Mouse (Mus musculus) adrenal gland, postnatal 25 days (tissue): ENCODE measurements around the gene Dhx8. TPM values are rescaled to one million over a fixed set of nuclear protein-coding genes. Genes with fewer than 3 reads are reported as not detected.

ENCODE experiments used
- DNase-seq: peaks from one replicate; pipeline ENCODE4 v3.0.0; 2021; ENCODE audit warnings: mixed read lengths
- total RNA-seq: library from RNA; stranded (reverse); gene quantifications from 2 replicates; pipeline ENCODE4 v1.2.3, GENCODE M21; 2021

The Dhx8 gene
- total RNA-seq, 1 experiment from 2014 or later: 28.0 TPM

DNA sequence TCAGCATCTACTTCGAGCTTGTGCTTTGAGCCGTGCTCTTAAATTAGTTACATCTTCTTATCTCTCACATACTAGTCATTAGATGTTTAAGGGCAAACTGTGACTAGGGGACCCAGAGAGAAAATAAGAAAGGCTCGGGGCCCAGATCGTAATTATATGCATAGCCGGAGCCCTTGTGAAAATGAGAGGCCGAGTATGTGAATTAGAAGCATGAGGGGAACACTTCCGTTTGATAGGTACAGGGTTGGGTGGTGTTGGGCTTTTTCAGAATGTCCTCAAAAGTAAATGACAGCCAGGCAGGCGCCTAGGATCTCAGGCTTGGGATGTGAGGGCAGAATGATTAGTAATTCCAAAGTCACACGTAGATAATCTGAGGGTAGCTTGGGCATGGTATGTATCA is 877 bp downstream of the Dhx8 start:
- DNase-seq: no peak

- DNase-seq: peak; percentile 23
Measured at GRCm38 (mm10) chr11:101756616-101757015, 23.9 kb downstream of the Dhx8 start.

DNA sequence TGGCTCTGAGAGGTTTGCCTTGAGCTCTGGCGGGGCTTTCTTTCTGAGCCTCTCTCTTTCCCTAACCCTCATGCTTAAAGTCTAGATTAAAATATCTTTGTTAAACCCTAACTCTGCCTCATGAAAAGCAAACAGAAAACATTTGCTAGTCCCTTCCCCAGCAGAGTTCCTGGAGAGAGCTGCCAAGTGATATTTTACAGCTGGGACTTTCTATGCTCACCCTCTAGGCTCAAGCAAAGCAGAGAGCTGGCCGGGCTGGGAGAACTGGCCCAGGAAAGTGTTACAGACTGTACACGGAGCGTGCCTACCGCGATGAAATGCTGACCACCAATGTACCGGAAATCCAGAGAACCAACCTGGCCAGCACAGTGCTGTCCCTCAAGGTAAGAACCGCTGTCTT is 24.6 kb downstream of the Dhx8 start:
- DNase-seq: no peak

DNA sequence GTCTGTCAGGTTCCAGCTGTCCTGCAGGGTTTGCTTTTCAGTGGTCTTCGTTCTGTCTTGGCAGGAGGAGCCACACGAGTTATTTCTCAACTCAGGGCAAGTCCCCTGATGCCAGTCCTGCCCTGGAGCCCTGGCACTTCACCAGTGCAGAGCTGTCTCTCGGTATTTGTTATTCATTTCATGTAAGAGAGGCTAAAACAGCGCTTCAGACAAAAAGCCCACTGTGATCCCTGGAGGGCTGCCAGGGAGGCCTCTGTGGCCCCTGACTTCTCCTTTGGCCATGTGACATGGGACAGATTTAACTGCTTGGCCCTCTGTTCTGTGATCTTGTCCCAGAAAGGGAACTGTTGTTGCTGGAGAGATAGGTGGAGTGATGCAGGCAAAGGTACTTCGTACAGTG is 25.7 kb downstream of the Dhx8 start:
- peak; percentile 7 for DNase-seq

DNA sequence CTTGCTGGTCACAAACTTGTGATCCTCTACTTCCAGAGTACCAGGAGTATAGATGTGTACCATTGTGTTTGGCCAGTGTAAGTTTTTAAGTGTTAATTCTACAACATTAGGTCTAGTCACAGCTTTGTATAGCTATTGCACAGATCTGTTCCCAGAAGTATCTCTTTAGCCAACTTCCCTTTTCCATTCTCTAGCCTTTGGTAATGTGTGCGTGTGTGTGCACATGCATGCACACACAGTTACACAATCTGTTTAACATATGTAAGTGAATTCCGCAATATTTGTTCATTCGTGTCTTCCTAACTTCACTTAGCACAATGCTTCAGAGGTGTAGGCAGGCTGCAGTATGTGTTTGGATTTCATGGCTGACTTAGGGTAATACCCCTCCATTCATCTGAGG is 26.8 kb downstream of the Dhx8 start:
- DNase-seq: no peak

DNA sequence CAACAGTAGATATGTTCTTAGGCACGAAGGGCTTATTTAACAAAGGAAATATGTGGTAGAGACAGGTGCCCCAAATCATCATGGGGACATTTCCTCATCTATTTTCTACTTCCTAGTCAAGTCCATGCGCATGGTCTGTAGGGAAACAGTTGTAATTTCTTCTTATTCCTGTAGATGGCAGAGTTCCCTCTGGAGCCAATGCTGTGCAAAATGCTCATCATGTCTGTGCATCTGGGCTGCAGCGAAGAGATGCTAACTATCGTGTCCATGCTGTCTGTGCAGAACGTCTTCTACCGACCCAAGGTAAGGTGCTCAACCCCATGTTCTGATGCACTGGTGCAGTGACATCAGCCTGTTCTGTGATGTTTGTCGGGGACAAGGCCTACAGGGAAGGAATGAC is 31.0 kb downstream of the Dhx8 start:
- DNase-seq: no peak

GRCm38 (mm10) chr11:101764546-101764945 is 31.8 kb downstream of the Dhx8 start:
- no peak for DNase-seq

DNA sequence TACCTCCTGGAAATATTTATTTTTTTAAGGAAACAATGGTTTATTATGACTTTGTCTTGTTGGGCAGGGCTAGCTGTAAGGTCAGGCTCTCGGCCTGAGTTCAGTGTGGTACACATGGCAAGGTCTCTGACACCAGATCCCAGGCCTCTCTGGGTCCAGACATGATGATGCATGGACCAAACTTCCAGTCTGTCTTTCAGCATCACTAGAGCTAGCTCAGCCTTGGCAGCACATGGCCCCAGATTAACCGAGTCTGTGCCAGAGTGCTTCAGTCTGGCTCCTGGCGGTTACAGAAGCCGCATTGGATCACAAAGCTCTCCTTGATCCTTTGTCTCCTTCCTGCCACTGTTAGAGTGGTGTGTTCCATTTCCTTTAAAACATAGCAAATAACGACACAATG is 34.6 kb downstream of the Dhx8 start:
- no peak for DNase-seq

- no peak for DNase-seq
Measured at GRCm38 (mm10) chr11:101768721-101769120, 36.0 kb downstream of the Dhx8 start.

DNA sequence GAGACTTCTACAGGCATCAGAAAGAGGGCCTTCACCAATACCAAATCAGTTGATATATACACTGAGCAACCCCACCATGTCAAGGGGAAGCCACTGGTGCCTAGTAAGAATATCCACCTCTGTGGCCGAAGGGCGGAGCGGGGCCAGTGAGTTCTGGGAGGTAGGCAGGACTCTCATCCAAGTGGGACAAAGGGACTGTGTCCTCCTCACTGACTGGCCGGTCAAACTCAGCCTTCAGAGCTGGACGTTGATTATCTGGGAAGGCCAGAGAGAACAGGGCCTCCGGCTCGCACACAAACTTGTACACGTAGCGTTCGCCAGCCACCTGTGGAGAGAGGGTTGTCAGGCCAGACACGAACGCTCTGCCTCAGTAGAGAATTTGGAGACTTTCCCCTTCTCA is 37.5 kb downstream of the Dhx8 start:
- DNase-seq: no peak

DNA sequence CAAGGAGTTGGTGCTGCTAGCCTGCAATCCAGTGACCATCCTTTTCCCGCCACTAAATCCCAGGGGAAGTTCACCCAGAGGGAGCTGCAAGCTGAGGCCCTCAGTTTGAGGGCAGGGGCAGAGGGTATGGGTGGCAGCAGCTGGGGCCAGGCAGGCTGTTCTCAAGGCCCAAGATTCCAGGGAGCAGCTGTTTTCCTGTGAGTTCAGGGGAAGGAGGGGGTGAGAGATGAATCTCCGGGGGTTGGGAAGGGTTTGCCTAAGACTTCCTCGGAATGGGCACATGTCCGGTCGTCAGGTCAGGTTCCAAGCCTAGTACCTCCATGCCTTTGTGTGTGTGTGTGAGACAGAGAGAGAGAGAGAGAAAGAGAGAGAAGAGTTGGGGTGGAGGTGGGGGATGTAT is 39.3 kb downstream of the Dhx8 start:
- no peak for DNase-seq

- peak; percentile 47 for DNase-seq
Measured at GRCm38 (mm10) chr11:101772449-101772848, 39.7 kb downstream of the Dhx8 start.

GRCm38 (mm10) chr11:101776846-101777245 is 44.1 kb downstream of the Dhx8 start:
- no peak for DNase-seq

DNA sequence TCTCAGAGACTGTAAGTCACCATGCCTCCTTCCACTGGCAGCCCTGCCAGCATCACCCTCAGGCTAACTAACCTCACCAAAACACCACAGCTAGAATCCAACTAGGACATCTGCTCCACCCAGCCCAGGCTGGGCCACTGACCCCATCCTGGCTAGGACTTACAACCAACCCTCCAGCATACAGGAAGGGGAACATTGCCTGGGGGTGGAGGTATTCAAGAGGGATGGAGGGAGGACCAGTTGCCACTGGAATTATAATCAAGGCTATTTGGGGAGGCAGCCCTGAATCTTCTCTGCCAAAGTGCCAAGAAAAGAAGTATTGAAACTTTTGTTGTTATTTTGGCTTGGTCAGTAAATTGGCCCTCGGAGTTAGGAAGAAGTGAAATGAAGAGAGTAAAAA is 50.4 kb downstream of the Dhx8 start:
- DNase-seq: no peak

- DNase-seq: no peak
Measured at GRCm38 (mm10) chr11:101783584-101783983, 50.9 kb downstream of the Dhx8 start.

- no peak for DNase-seq
Measured at GRCm38 (mm10) chr11:101784072-101784471, 51.4 kb downstream of the Dhx8 start.

DNA sequence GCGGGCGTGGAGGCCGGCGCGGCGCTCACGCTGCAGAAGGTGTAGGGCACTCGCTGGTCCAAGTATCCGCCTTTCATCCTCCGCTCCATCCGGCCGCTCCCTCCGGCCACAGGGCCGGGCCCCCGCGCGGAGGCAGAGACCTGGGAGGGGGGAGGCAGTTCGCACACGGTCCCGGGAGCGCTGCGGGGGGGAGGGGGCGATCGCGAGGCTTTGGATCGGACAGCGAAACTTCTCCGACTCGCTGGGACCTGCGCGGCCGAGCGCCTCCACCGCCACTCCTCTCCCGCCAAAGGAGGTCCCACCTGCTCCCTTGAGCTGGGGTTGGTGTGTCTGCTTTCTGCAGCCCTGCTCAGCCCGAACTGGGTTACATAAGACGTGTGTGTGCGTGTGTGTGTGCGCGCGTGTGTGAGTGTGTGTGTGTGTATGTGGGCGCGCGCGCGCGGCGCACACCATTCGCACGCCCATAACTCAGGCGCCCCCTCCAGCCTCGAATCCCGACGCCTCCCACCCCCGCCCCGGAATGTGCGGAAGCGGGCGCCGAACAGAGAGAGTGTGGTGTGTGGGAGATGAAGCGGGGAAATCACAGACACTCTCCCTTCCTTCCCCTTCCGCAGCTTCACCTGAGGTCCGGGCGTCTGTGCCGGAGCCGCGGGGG is 51.9 kb downstream of the Dhx8 start:
- peak; percentile 27 for DNase-seq

- DNase-seq: peak; percentile 88
Measured at GRCm38 (mm10) chr11:101785143-101785851, 52.6 kb downstream of the Dhx8 start, which contains the start of gene Etv4. TSS of gene Etv4 (minus strand) at chr11:101785371.

GRCm38 (mm10) chr11:101785852-101786205 is 53.1 kb downstream of the Dhx8 start:
- no peak for DNase-seq

DNA sequence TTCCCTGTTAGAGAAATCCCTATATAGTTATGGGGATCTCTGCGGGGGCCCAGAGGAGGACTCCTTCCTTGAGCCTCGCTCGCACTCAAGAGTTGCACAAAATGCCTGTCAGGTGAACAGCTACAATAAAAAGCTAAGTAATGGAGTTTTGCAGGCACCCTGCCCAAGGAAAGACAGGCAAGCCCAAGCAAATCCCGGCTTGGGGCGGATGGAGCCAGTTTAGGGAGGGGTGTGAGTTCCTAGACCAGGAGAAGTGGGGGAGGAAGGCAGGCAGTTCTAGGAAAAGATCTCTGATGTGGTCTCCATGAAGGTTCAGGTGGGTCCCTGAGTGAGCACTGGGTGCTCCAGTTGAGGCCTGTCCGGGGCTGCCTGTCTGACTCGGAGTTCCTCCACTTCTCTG is 53.9 kb downstream of the Dhx8 start:
- DNase-seq: no peak

GRCm38 (mm10) chr11:101787432-101787831 is 54.7 kb downstream of the Dhx8 start:
- no peak for DNase-seq

DNA sequence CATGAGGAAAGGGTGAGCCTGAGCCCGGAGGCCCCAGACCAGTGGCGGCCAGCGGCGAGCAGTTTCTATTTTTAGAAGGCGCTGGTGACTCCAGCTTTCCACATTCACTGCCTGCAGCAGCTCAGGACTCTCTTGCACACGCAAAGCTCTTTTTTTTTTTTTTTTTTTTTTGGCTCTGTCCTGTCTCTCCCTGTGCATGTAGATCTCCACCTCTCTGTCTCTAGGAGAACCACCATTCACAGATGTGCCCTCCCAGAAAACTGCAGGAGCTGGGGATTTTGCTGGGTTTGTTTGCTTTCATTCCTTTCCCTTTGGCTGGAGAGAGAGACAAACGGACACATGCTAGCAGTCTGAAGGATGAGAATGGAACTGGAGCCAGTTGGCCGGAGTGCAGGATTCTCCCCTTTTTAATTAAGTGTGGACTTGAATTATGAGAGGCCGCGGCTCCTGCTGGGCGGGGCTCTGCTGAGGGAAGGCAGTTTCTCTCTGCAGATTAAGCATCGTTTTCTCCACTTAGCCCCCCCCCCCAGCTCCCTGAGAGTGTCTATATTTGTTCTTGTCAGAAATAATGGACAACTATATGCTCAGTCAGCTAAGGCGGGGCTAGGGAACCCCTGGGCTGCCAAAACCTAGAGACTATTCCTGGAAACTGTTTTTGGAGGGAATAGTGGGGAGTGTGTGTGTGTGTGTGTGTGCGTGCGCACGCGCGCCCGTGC is 58.2 kb downstream of the Dhx8 start:
- no peak for DNase-seq

GRCm38 (mm10) chr11:101797355-101797754 is 64.6 kb downstream of the Dhx8 start:
- no peak for DNase-seq

DNA sequence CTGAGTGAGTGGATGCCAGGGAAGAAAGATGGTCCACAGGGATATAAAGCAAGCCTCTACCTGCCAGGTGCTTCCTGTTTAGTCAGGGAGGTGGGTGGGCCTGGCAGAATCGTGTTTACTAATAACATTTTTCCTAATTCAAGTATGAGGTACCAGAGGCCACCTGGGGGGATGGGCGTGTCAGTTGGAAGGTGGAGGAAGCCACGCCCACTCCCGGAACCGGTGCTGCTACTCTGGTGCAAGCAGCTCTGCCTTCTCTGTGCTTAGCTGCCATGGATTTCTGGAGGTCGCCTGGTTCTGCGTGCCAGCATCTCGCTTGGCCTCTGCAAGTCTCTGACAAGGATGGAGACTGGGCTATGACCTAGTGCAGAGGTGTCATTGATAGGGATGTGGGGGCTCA is 65.4 kb downstream of the Dhx8 start:
- no peak for DNase-seq
